Mouse (Mus musculus) embryonic facial prominence, embryonic 10.5 days (tissue): ENCODE measurements around the gene Gas6. TPM values are rescaled to one million over a fixed set of nuclear protein-coding genes. Genes with fewer than 3 reads are reported as not detected.

Experiments used
- DNase-seq: peaks from one replicate; pipeline ENCODE4 v3.0.0-alpha.2; 2017; ENCODE audit warnings: low spot score
- H3K27ac ChIP-seq: fragments of 300-500 bp; sonication (generic); replicated peaks from 2 replicates; pipeline ENCODE4 v1.5.1; 2016; ENCODE audit warnings: mild to moderate bottlenecking
- H3K27me3 ChIP-seq: fragments of 300-500 bp; sonication (generic); replicated peaks from 2 replicates; pipeline ENCODE4 v1.6.1; 2016; ENCODE audit warnings: low read depth, mild to moderate bottlenecking; ENCODE audit not compliant: poor library complexity, severe bottlenecking
- H3K36me3 ChIP-seq: fragments of 300-500 bp; sonication (generic); replicated peaks from 2 replicates; pipeline ENCODE4 v1.6.1; 2016; ENCODE audit warnings: mild to moderate bottlenecking, moderate library complexity
- H3K4me1 ChIP-seq: fragments of 300-500 bp; sonication (generic); 2 replicates; pipeline ENCODE4 v1.6.1; 2016
- H3K4me3 ChIP-seq: fragments of 300-500 bp; sonication (generic); 2 replicates; pipeline ENCODE4 v1.5.1; 2016; ENCODE audit warnings: mild to moderate bottlenecking, moderate library complexity
- H3K9me3 ChIP-seq: fragments of 300-500 bp; sonication (generic); 2 replicates; pipeline ENCODE4 v1.6.1; 2016; ENCODE audit warnings: mild to moderate bottlenecking
- WGBS: fragments of 180-500 bp; shearing (Covaris S2); methylation state at CpG from one replicate; pipeline ENCODE4 v1.1.7; 2016; 5-methylcytosine and 5-hydroxymethylcytosine counted together
- polyA plus RNA-seq: library from polyadenylated mRNA; unstranded; fragments of >200 nt; fragmentation: Nextera tagmentation; extraction: Ambion mirVana; gene quantifications from 2 replicates; pipeline ENCODE4 v1.2.1, GENCODE M21; 2016

Gene Gas6
- polyA plus RNA-seq, 1 experiment from 2014 or later: 7.8 TPM

GRCm38 (mm10) chr8:13520349-13520748 is 26.1 kb upstream of the Gas6 start:
- H3K4me3 ChIP-seq: no peak overlapping the region
- no peaks in the 10 kb centered on the region for H3K36me3 ChIP-seq
- H3K27ac ChIP-seq: no peak overlapping the region
- H3K9me3 ChIP-seq: no peaks in the 10 kb centered on the region
- H3K4me1 ChIP-seq: no peaks in the 10 kb centered on the region
- H3K27me3 ChIP-seq: no peaks in the 10 kb centered on the region
- no peak for DNase-seq
- WGBS: 68% methylated on average over 6 of the region's 6 CpGs

GRCm38 (mm10) chr8:13519503-13519902 is 25.2 kb upstream of the Gas6 start:
- DNase-seq: no peak
- H3K4me1 ChIP-seq: no peaks in the 10 kb centered on the region
- no peak overlapping the region for H3K4me3 ChIP-seq
- no peaks in the 10 kb centered on the region for H3K36me3 ChIP-seq
- H3K9me3 ChIP-seq: no peaks in the 10 kb centered on the region
- no peak overlapping the region for H3K27ac ChIP-seq
- H3K27me3 ChIP-seq: no peaks in the 10 kb centered on the region
- WGBS: 90% methylated on average over 9 of the region's 9 CpGs

- Histone ChIP-seq H3K4me1 (no peaks in the 10 kb centered on the region), H3K4me3 (no peak overlapping the region), H3K36me3 (no peaks in the 10 kb centered on the region), H3K9me3 (no peaks in the 10 kb centered on the region), H3K27ac (no peak overlapping the region), H3K27me3 (no peaks in the 10 kb centered on the region)
- DNase-seq: no peak
- 92% methylated on average over 6 of the region's 6 CpGs for WGBS
Observed at GRCm38 (mm10) chr8:13517284-13517781, 23.0 kb upstream of the Gas6 start.

- no peaks in the 10 kb centered on the region for H3K27me3 ChIP-seq
- H3K4me1 ChIP-seq: no peaks in the 10 kb centered on the region
- no peak overlapping the region for H3K27ac ChIP-seq
- no peak overlapping the region for H3K4me3 ChIP-seq
- H3K9me3 ChIP-seq: no peaks in the 10 kb centered on the region
- WGBS: 89% methylated on average over 5 of the region's 5 CpGs
- no peaks in the 10 kb centered on the region for H3K36me3 ChIP-seq
- DNase-seq: no peak
Observed at GRCm38 (mm10) chr8:13516728-13517127, 22.4 kb upstream of the Gas6 start.

GRCm38 (mm10) chr8:13516011-13516442 is 21.7 kb upstream of the Gas6 start:
- H3K4me1 ChIP-seq: no peaks in the 10 kb centered on the region
- no peak overlapping the region for H3K4me3 ChIP-seq
- DNase-seq: no peak
- 92% methylated on average over 7 of the region's 7 CpGs for WGBS
- H3K9me3 ChIP-seq: no peaks in the 10 kb centered on the region
- H3K36me3 ChIP-seq: no peaks in the 10 kb centered on the region
- H3K27me3 ChIP-seq: no peaks in the 10 kb centered on the region
- no peak overlapping the region for H3K27ac ChIP-seq

- WGBS: 85% methylated on average over 5 of the region's 5 CpGs
- Histone ChIP-seq H3K4me1 (no peaks in the 10 kb centered on the region), H3K27me3 (no peaks in the 10 kb centered on the region), H3K9me3 (no peaks in the 10 kb centered on the region), H3K4me3 (no peak overlapping the region), H3K27ac (no peak overlapping the region), H3K36me3 (no peaks in the 10 kb centered on the region)
- DNase-seq: no peak
Observed at GRCm38 (mm10) chr8:13513556-13514370, 19.5 kb upstream of the Gas6 start.

GRCm38 (mm10) chr8:13512677-13513076 is 18.4 kb upstream of the Gas6 start:
- no peaks in the 10 kb centered on the region for H3K4me1 ChIP-seq
- no peak overlapping the region for H3K4me3 ChIP-seq
- H3K9me3 ChIP-seq: no peaks in the 10 kb centered on the region
- no peak for DNase-seq
- H3K36me3 ChIP-seq: no peaks in the 10 kb centered on the region
- 81% methylated on average over 6 of the region's 6 CpGs for WGBS
- H3K27me3 ChIP-seq: no peaks in the 10 kb centered on the region
- no peak overlapping the region for H3K27ac ChIP-seq

- WGBS: 76% methylated on average over 5 of the region's 5 CpGs
- H3K36me3 ChIP-seq: no peaks in the 10 kb centered on the region
- DNase-seq: no peak
Observed at GRCm38 (mm10) chr8:13512016-13512415, 17.7 kb upstream of the Gas6 start.

GRCm38 (mm10) chr8:13507284-13507937 is 13.1 kb upstream of the Gas6 start:
- WGBS: 87% methylated on average over 3 of the region's 3 CpGs
- H3K9me3 ChIP-seq: no peaks in the 10 kb centered on the region
- no peak for DNase-seq
- no peaks in the 10 kb centered on the region for H3K4me1 ChIP-seq
- no peak overlapping the region for H3K4me3 ChIP-seq
- H3K36me3 ChIP-seq: no peaks in the 10 kb centered on the region
- H3K27me3 ChIP-seq: no peaks in the 10 kb centered on the region
- H3K27ac ChIP-seq: no peak overlapping the region

More at GRCm38 (mm10) chr8:13512016-13512415, 17.7 kb upstream of the Gas6 start:
- H3K27ac ChIP-seq: no peak overlapping the region
- no peaks in the 10 kb centered on the region for H3K27me3 ChIP-seq
- H3K9me3 ChIP-seq: no peaks in the 10 kb centered on the region
- no peak overlapping the region for H3K4me3 ChIP-seq
- H3K4me1 ChIP-seq: no peaks in the 10 kb centered on the region

GRCm38 (mm10) chr8:13506849-13507248 is 12.6 kb upstream of the Gas6 start:
- Histone ChIP-seq H3K4me3 (no peak overlapping the region), H3K36me3 (no peaks in the 10 kb centered on the region), H3K27me3 (no peaks in the 10 kb centered on the region), H3K27ac (no peak overlapping the region), H3K4me1 (no peaks in the 10 kb centered on the region), H3K9me3 (no peaks in the 10 kb centered on the region)
- 59% methylated on average over 4 of the region's 4 CpGs for WGBS
- no peak for DNase-seq

- Histone ChIP-seq H3K4me3 (no peak overlapping the region), H3K27ac (no peak overlapping the region), H3K4me1 (no peaks in the 10 kb centered on the region), H3K9me3 (no peaks in the 10 kb centered on the region), H3K27me3 (no peaks in the 10 kb centered on the region), H3K36me3 (no peaks in the 10 kb centered on the region)
- DNase-seq: no peak
Observed at GRCm38 (mm10) chr8:13504894-13505674, 10.8 kb upstream of the Gas6 start.

- no peak for DNase-seq
- no peaks in the 10 kb centered on the region for H3K36me3 ChIP-seq
- H3K27me3 ChIP-seq: no peaks in the 10 kb centered on the region
- no peak overlapping the region for H3K27ac ChIP-seq
- WGBS: 90% methylated on average over 8 of the region's 8 CpGs
- no peaks in the 10 kb centered on the region for H3K4me1 ChIP-seq
- no peaks in the 10 kb centered on the region for H3K9me3 ChIP-seq
- no peak overlapping the region for H3K4me3 ChIP-seq
Observed at GRCm38 (mm10) chr8:13503936-13504606, 9.8 kb upstream of the Gas6 start.
